Mouse (Mus musculus) lung, postnatal 10 days (tissue): Measurements from ENCODE around the gene Nqo2.
A peak's percentile ranks its signal among the peaks of the same experiment; 100 is the strongest.
"Not testable (repeated sequence)": the region's sequence is repeated elsewhere in the genome, so short reads cannot be mapped to it uniquely, and the experiment has no call there.

Experiments used
- DNase-seq: peaks from one replicate; pipeline ENCODE4 v3.0.0; 2021

Gene Nqo2

DNA sequence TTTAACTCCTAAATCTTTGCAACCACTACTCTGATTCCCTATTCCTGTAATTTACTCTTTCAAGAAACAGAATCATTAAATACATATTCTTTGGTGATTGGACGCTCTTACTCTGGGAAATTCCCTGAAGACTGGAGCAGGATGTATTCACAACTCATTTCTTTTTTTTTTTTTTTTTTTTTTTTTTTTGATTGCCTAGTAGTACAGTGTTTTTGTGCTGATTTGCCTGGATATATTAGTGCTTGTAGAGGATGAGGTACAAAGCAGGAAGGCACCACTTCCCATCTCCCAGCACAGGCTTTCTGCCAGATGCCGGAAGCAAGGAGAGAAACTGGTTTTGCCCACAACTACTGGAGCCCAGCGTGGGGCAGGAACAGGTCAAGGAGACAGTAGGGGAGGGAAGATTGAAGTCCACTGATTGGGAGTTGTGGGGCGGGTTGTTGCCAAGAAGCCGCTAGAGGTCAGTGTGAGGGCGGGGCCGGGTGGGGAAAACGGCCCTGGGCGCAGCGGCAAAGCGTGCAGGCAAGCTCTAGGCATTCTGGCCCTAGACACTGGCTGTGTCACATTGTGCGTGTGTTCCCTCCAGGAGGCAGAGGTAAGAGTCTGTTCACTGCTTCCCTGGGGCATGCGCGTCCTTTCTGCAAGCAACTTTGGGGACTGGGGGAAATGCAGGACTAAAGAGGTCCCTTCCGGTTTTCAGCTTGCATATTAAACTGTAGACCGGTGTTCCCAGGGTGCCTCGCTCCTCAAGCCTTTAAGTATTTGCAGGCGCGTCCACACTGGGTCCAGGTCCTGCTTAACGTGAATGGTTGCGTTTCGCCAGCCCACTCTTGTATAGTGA is at the start of gene Nqo2:
Gene Nqo2 (plus strand): TSS at position 482 of the 841 bp plus-strand sequence.
- DNase-seq = peak; percentile 78

DNA sequence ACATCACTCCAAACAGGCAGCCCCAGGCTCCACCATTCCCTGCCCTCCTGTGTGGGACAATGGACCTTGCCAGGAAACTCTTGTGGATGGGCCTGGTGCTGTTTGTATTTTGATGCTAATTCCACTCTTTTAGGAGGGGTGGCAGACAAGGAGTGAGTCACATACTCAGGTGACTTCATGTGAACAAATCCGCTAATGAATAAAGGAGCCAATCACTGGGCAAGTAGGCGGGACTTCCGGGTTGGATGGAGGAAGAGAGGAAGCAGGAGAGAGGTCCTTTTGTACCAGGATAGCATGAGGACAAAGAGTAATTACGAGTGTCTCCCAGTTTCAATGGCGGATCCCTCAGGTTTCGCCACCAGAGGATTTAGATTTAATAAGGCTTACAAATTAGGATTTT is 43.4 kb upstream of the Nqo2 start:
- DNase-seq = no peak

DNA sequence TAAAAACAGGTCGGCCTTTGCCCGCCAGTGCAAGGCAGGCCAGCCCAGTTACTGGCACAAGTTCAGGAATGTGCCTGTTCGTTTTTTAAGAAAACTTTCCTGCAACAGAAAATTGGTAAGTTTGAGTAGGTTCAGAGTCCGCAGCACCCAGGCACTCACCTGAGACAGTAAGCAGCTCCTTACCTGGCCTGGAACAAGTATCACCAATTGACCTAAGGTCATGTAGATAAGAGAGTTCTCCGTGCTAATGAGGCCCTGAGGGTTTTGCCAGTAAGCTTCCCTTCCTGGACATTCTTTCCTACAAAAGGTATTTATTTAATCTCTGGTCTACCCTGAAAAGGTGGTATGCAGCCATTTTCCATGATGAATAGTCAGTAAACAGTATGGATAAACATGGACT is 42.8 kb upstream of the Nqo2 start:
- no peak for DNase-seq

- DNase-seq = no peak
Measured at GRCm38 (mm10) chr13:33930281-33930680, 34.2 kb upstream of the Nqo2 start.

DNA sequence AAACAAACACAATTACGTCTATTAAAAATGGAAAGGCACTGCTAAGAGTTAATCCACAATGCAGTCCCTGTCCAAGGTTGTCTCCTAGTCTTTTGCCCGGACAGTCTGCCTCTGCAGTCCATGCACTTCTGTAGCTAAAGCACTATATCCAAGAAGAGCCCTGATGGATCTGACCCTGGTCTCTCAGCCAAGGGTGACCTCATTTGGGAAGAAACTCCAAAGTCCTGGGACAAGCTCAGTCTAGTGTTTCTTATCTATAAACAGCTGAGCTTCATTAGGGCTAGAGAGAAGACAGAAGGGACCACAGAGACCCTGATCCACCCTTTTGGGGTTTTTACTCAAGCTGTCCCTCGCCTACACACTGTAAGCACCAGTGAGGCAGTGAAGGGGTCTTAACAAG is 33.6 kb upstream of the Nqo2 start:
- peak; percentile 33 for DNase-seq

- DNase-seq = peak; percentile 9
Measured at GRCm38 (mm10) chr13:33934743-33935142, 29.7 kb upstream of the Nqo2 start.

GRCm38 (mm10) chr13:33935465-33936181 is 28.9 kb upstream of the Nqo2 start:
- DNase-seq = peak; percentile 79

DNA sequence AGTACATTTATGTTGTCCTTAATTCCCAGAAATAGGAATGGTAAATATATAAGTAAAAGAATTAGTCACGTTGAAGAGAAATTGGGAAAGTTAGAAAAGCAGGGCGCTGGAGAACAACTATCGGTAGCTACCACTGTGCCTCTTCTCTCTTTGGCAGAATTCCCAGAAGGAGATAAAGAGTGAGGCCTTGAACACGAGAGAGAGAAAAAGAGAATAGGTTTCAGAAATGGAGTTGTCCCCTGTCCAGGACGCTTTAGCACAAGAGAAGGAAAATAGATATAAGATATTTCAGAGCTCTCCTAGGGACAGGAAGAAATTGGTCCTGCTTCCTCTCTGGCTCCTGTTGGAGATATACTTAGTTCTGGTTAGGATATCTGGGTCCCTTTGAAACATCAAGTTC is 27.3 kb upstream of the Nqo2 start:
- no peak for DNase-seq

DNA sequence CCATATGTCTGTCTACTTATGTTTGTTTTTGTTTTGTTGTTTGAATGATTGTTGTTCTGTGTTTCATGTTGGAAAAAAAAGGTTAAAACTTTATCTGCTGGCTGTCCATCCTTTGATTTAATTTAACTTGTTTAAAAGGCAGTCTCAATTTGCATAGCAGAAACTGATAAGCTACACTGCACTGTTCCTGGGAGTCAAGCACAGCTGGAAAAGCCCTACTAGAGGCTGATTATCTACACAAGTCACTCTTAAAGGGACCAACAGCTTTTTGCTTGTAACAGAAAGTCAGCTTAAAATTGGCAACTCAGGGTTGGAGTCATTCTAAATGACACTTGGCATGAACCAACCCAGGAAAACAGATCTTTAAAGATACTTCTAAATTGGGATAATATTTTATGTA is 26.9 kb upstream of the Nqo2 start:
- not testable (repeated sequence) for DNase-seq

- no peak for DNase-seq
Measured at GRCm38 (mm10) chr13:33941288-33941808, 23.1 kb upstream of the Nqo2 start.

DNA sequence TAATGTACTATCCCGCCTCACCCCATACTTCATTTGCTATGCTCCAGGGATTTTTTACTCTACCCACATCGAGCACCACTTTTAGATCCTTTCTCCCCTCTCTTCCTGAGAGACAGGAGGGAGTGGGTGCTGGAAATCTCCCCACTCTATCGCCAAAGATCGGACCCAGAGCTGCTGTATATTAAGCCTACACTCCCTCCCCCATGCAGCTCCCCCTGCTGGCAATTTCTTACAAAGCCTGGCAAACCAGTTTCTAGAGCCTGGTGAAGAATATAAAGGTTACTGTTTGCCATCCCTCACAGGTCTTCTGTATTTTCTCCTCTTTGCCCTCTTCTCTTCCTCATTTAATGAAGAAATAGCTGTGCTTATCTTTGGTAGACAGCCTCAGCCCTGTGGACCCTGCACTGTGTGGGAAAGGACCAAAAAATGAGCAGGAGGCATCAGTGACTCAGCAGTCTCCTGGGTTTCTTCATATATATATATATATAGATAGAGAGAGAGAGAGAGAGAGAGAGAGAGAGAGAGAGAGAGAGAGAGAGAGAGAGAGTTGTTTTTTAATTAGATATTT is 22.2 kb upstream of the Nqo2 start:
- peak; percentile 50 for DNase-seq

DNA sequence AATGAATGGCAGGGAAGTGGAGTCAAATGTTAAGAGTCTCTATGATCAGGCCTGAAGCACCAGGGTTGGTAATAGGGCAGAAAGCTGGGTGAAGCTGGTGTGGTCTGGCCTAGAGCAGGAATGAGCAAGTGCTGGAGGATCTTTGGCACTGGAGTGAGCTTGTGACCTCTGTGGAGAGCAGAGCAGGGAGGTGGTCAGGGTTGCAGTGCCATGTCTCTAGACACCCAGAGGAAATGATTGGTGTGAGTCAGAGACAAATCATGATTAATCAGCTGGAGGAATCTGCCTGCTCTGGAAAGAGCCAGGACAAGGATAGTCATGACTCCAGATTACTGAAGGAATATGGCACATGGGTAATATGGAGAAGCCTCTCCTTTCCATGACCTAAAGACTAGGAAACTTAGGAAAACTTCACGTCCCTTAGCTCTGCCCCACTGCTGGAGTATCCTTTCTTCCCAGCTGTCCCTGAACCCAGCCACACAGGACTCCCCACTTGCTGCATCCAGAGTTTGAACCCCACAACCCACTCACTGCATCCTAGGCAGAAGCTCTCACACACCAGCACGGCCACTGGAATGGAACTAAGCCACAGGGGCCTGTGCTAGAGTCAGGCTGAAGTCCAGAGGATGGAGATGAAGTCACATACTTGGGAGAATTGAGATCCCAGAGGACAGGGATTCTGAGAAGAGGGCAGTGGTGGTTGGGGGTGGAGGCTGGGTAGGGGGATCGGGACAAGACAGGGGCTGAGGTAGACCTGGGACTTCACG is 13.0 kb upstream of the Nqo2 start:
- no peak for DNase-seq

DNA sequence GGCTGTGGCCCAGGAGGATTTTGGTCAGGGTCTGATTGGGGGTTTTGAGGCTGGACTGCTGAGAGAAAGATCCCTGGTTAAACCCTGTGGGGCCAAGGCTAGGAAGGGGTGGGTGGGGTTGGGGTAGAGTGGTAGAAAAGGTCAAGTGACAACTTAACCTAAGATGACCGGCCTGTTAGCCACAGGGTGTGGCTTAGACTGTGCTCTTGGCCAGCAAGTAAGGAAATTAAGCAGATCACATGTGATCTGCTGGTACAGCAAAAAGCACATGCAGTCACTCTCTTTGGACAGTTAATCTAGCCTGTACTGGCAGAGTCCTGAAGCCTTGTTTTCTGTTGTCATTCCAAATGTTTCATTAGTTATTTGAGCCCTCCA is 12.4 kb upstream of the Nqo2 start:
- DNase-seq = no peak

GRCm38 (mm10) chr13:33952947-33953346 is 11.5 kb upstream of the Nqo2 start:
- no peak for DNase-seq

GRCm38 (mm10) chr13:33956571-33957421 is 7.7 kb upstream of the Nqo2 start:
- peak; percentile 59 for DNase-seq

DNA sequence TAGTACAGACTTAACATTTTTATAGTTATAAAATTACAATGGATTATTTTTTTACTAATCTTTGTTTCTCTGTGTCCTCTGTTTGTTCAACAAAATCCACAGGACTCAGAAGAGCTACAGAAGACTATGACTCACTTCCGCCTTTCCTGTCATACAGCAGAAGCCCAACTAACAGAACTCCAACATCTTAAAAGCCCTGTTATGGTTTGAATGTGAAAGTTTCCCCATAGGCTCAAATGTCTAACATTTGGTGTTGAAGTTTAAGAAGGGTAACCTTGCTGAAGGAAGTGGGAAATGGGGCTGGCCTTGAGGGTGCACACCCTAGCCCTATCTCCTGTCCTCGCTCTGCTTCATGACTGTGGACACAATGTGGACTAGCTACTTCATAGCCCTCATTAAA is 4.7 kb upstream of the Nqo2 start:
- DNase-seq = no peak

GRCm38 (mm10) chr13:33965056-33966024 is 853 bp downstream of the Nqo2 start:
- peak; percentile 33 for DNase-seq

GRCm38 (mm10) chr13:33966025-33966412 is 1.5 kb downstream of the Nqo2 start:
- no peak for DNase-seq

DNA sequence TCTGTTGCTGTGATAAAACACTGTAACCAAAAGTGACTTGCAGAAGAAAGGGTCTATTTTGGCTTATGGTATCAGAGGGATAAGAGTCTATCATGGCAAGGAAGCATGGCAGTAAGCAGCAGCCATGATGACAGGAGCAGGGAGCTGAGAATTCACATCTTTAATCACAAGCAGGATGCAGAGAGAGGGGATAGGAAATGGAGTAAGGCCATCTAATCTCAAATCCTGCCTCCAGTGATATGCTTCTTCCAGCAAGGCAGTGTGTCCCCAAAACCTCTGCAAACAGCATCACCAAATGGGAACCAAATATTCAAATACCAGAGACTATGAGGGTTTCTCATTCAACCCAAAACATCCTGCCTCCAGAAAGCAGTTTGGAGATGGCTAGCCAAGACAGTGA is 2.1 kb downstream of the Nqo2 start:
- DNase-seq = no peak

DNA sequence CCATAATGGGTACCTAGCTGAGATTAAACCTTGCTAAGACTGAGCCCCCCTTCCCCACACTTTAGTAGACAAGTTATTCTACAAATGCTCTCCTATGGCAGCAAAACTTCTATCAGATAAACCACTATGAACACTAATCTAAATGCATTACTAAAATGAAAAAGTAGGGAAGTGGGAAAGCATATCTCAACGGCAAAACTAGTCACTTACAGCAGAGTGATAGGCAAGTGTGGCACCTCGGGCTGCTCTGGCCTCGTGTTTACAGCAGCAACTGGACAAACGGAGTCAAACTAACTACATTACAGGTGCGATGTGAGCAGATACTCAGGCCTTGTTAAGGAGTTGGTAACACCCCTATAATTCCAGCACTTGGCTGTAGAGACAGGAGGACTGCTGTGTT is 25.1 kb downstream of the Nqo2 start:
- DNase-seq = no peak

GRCm38 (mm10) chr13:33995197-33995596 is 30.7 kb downstream of the Nqo2 start:
- peak; percentile 80 for DNase-seq
